Comparison of ENCODE assay signal across 15 mouse cellular contexts in genomic region chr7:64073781-64074180, GRCm38 (mm10).
A peak's percentile ranks its signal among the peaks of the same experiment; 100 is the strongest.
DNase-seq lines count a peak whose midpoint lies in the region; ATAC-seq lines count a peak whose summit lies in the region.
"Had no signal": no experiment of that assay in that cellular context is flagged by ENCODE, and none has a peak within 500 bp of the region (broad histone marks: within the 10 kb centered on the region; RNA-seq: fewer than 3 reads in every experiment).

No protein-coding gene starts in this region.

- no peaks in the 10 kb centered on the region for H3K36me3 ChIP-seq in hindbrain, embryonic 14.5 days (replicated peaks; ENCODE audit: control insufficient read depth, insufficient read depth)
- no peaks in the 10 kb centered on the region for H3K36me3 ChIP-seq in hindbrain, embryonic 12.5 days
- no peaks in the 10 kb centered on the region for H3K36me3 ChIP-seq in limb, embryonic 10.5 days
- no peaks in the 10 kb centered on the region for H3K36me3 ChIP-seq in stomach, embryonic 14.5 days (ENCODE audit: control insufficient read depth, insufficient read depth, low read length)
- H3K36me3 ChIP-seq: intestine, embryonic 15.5 days; limb, embryonic 13.5 days; midbrain, embryonic 12.5 days; stomach, embryonic 15.5 days had no signal

- no peak overlapping the region for H3K4me2 ChIP-seq in hindbrain, embryonic 14.5 days (replicated peaks)
- no peak overlapping the region for H3K4me2 ChIP-seq in hindbrain, embryonic 12.5 days (replicated peaks)
- no peak overlapping the region for H3K4me2 ChIP-seq in stomach, embryonic 14.5 days (replicated peaks; ENCODE audit: low read depth, low read length)
- H3K4me2 ChIP-seq: intestine, embryonic 15.5 days; limb, embryonic 13.5 days; midbrain, embryonic 12.5 days; stomach, embryonic 15.5 days had no signal

- no peaks in the 10 kb centered on the region for H3K4me1 ChIP-seq in hindbrain, embryonic 14.5 days (replicated peaks; ENCODE audit: control insufficient read depth, insufficient read depth, low read length)
- H3K4me1 ChIP-seq in hindbrain, embryonic 12.5 days = no peaks in the 10 kb centered on the region
- no peaks in the 10 kb centered on the region for H3K4me1 ChIP-seq in limb, embryonic 10.5 days
- H3K4me1 ChIP-seq in stomach, embryonic 14.5 days (ENCODE audit: control insufficient read depth, insufficient read depth, low read length) = no peaks in the 10 kb centered on the region
- H3K4me1 ChIP-seq: intestine, embryonic 15.5 days; limb, embryonic 13.5 days; midbrain, embryonic 12.5 days; stomach, embryonic 15.5 days had no signal

- peak; percentile 26; the same call in 1 of the 2 replicates for ATAC-seq in hindbrain, embryonic 14.5 days (ENCODE audit: low FRiP score)
- ATAC-seq in hindbrain, embryonic 12.5 days (ENCODE audit: low FRiP score) = no peak
- peak; percentile 30; the same call in 1 of the 2 replicates for ATAC-seq in stomach, embryonic 14.5 days (ENCODE audit: insufficient number of reproducible peaks, insufficient read depth, low FRiP score, low read depth)
- ATAC-seq: CD4-positive, CD25-positive, alpha-beta regulatory T cell, adult 4 months; forebrain, postnatal 0 days; intestine, embryonic 15.5 days had no signal

- no peaks in the 10 kb centered on the region for H3K9me3 ChIP-seq in hindbrain, embryonic 14.5 days (ENCODE audit: control insufficient read depth, low read length)
- H3K9me3 ChIP-seq in hindbrain, embryonic 12.5 days (replicated peaks) = no peaks in the 10 kb centered on the region
- H3K9me3 ChIP-seq in limb, embryonic 10.5 days (replicated peaks) = no peaks in the 10 kb centered on the region
- no peaks in the 10 kb centered on the region for H3K9me3 ChIP-seq in stomach, embryonic 14.5 days (ENCODE audit: control insufficient read depth, low read depth, low read length)
- H3K9me3 ChIP-seq: intestine, embryonic 15.5 days; limb, embryonic 13.5 days; midbrain, embryonic 12.5 days; stomach, embryonic 15.5 days had no signal

- WGBS in hindbrain, embryonic 14.5 days = 95% methylated on average over 3 of the region's 3 CpGs
- WGBS in hindbrain, embryonic 12.5 days = 94% methylated on average over 3 of the region's 3 CpGs
- 86% methylated on average over 3 of the region's 3 CpGs for WGBS in limb, embryonic 10.5 days
- 85% methylated on average over 3 of the region's 3 CpGs for WGBS in stomach, embryonic 14.5 days

- H3K27ac ChIP-seq in hindbrain, embryonic 14.5 days = no peak overlapping the region
- H3K27ac ChIP-seq in hindbrain, embryonic 12.5 days = no peak overlapping the region
- H3K27ac ChIP-seq in limb, embryonic 10.5 days = no peak overlapping the region
- H3K27ac ChIP-seq in stomach, embryonic 14.5 days (ENCODE audit: low read length) = no peak overlapping the region
- H3K27ac ChIP-seq: intestine, embryonic 15.5 days; limb, embryonic 13.5 days; midbrain, embryonic 12.5 days; stomach, embryonic 15.5 days had no signal

- DNase-seq in hindbrain, embryonic 14.5 days (ENCODE audit: low spot score) = no peak
- DNase-seq in spleen, postnatal 10 days (ENCODE audit: low spot score in 2 of 2) = peak; percentile 5 to 6
- DNase-seq in spleen, postnatal 36 days (ENCODE audit: low spot score in 2 of 2) = no peak
- peak; percentile 26 for DNase-seq in limb, embryonic 10.5 days (ENCODE audit: low spot score)
- DNase-seq in adrenal gland, postnatal 25 days = no peak
- DNase-seq: adrenal gland, postnatal 14 days; forebrain, postnatal 0 days; right cerebral cortex, postnatal 4 days had no signal

- no peak overlapping the region for H3K4me3 ChIP-seq in hindbrain, embryonic 14.5 days (replicated peaks; ENCODE audit: low read length)
- H3K4me3 ChIP-seq in hindbrain, embryonic 12.5 days = no peak overlapping the region
- H3K4me3 ChIP-seq in limb, embryonic 10.5 days = no peak overlapping the region
- no peak overlapping the region for H3K4me3 ChIP-seq in stomach, embryonic 14.5 days (ENCODE audit: low read depth, low read length)
- H3K4me3 ChIP-seq: intestine, embryonic 15.5 days; limb, embryonic 13.5 days; midbrain, embryonic 12.5 days; stomach, embryonic 15.5 days had no signal

- no peaks in the 10 kb centered on the region for H3K27me3 ChIP-seq in hindbrain, embryonic 14.5 days (ENCODE audit: control insufficient read depth, insufficient read depth, low read length)
- no peaks in the 10 kb centered on the region for H3K27me3 ChIP-seq in hindbrain, embryonic 12.5 days
- no peaks in the 10 kb centered on the region for H3K27me3 ChIP-seq in limb, embryonic 10.5 days (ENCODE audit: low read depth, poor library complexity, severe bottlenecking)
- H3K27me3 ChIP-seq in stomach, embryonic 14.5 days (ENCODE audit: control insufficient read depth, insufficient read depth, low read length) = no peaks in the 10 kb centered on the region
- H3K27me3 ChIP-seq: intestine, embryonic 15.5 days; limb, embryonic 13.5 days; midbrain, embryonic 12.5 days; stomach, embryonic 15.5 days had no signal

- no peak overlapping the region for H3K9ac ChIP-seq in hindbrain, embryonic 14.5 days
- H3K9ac ChIP-seq in hindbrain, embryonic 12.5 days = no peak overlapping the region
- no peak overlapping the region for H3K9ac ChIP-seq in stomach, embryonic 14.5 days (replicated peaks; ENCODE audit: low read depth, low read length)
- H3K9ac ChIP-seq: forebrain, postnatal 0 days; intestine, embryonic 15.5 days; limb, embryonic 13.5 days; midbrain, embryonic 12.5 days; stomach, embryonic 15.5 days had no signal

Comparison
In these comparisons a context has a peak if more than half of its experiments do, and no peak if none do; other contexts are left out.
1. DNase-seq: peak in spleen, postnatal 10 days (2 of 2) and limb, embryonic 10.5 days (single experiment); none in hindbrain, embryonic 14.5 days (single experiment), spleen, postnatal 36 days (0 of 2) and adrenal gland, postnatal 25 days (single experiment).